Mouse (Mus musculus): ENCODE measurements around the gene Tmem91.
A peak's percentile ranks its signal among the peaks of the same experiment; 100 is the strongest.
"Not testable (repeated sequence)": the region's sequence is repeated elsewhere in the genome, so short reads cannot be mapped to it uniquely, and the experiment has no call there.

Tmem91 gene

GRCm38 (mm10) chr7:25674719-25675300, at the start of gene Tmem91:
TSS of gene Tmem91 (minus strand) at chr7:25675166.
- no peak for DNase-seq (ENCODE audit: low read depth, low spot score)

DNA sequence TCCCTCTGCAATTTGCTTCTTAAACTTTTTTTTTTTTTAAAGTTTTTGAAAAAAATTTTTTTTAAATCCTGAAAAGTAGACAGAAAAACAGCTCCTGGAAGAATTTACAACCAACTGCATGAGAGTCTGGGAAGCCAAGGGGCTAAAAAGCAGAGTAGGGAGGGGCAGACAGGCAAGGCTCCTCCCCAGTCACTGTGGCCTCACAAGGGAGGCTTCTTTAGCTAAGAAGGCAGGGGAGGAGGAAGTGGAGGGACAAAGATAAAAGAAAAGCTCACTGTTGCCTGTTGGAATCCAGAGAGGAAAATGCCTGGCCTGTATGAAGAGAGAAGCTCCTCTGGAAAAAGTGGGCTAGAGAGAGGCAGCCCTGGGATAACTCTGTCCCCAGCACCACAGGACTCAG, 46.8 kb upstream of the Tmem91 start:
- not testable (repeated sequence) for DNase-seq (ENCODE audit: low read depth, low spot score)

- no peak for DNase-seq (ENCODE audit: low read depth, low spot score)
These were observed 45.8 kb upstream of the Tmem91 start for GRCm38 (mm10) chr7:25720760-25721159.

DNA sequence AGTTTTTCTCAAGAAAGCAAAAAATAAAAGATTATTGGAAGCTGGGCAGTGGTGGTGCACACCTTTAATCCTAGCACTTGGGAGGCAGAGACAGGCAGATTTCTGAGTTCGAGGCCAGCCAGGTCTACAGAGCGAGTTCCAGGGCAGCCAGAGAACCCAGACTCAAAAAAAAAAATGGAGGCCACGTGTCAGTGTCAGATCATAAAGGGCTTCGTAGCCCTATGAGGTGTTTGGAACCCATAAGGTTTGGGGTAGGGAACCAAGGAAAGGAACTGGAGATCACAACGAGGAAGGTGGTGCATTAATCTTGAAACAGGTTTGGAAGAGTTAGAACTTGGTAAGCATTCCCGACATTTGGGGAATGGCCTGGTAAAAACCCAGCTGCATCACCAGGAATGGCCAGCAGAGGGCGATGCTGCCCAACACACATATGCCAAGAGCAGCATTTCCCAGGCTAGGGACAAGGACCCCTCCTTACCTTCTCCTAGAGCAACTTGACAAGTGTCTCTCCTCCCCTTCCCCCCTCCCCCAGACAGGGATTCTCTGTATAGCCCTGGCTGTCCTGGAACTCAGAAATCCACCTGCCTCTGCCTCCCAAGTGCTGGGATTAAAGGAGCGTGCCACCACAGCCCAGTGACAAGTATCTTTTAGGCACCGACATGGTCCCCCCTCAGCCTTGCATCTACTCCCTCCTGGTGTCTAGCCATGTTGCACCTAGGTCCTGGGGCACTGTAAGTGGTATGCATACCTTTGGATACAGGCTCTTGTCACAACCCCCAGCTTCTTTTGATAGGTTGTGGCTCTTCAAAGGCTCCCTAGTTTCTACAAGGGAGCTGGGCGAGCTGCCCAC, 45.0 kb upstream of the Tmem91 start:
- no peak for DNase-seq (ENCODE audit: low read depth, low spot score)

- peak; percentile 97 for DNase-seq (ENCODE audit: low read depth, low spot score)
These were observed 43.9 kb upstream of the Tmem91 start, which contains the start of gene Ccdc97 for GRCm38 (mm10) chr7:25718788-25719417. TSS of gene Ccdc97 (minus strand) at chr7:25719088.

DNA sequence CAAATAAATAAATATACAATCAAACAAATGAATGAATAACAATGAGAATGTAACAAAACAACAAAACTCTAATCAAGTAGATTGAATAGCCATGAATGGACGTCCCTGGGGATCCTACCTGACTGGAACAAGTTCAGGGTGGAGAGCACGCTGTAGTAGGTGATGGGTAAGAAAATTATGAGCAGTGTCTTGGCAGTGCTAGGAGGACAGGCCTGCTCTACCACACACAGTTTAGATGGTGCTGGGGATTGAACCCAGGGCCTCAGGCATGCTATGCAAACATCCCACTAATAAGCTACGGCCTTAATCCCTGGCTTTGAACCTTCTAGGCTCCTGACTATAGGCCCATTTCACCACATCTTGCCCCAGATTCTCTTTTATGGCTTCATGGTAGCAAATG, 42.5 kb upstream of the Tmem91 start:
- DNase-seq (ENCODE audit: low read depth, low spot score) = no peak

DNA sequence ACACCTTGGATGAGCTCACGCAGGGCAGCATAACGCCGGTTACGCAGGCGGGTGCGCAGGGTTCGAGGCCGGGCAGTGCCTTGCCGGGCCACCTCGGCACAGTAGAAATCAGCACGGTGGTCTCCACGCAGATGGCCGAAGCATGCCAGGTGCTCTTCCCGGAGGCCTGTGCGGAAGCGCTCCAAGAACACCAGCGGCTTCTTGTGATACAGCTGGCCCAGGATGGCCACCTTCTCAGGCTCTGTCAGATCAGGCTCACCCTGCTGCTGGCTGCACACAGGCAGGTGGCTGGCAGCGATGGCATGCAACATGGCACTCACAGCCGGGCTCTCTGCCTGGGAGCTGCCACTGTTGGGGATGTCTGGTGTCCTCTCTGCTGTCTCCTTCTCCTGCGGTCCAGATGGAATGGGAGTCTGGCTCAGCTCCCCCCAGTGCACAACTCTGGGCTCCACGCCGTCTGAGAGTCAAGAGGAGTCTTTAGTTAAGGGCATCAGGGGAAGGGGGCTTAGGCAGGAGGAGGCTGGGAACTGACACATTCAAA, 40.8 kb upstream of the Tmem91 start:
- no peak for DNase-seq (ENCODE audit: low read depth, low spot score)

GRCm38 (mm10) chr7:25714581-25714980, 39.6 kb upstream of the Tmem91 start:
- no peak for DNase-seq (ENCODE audit: low read depth, low spot score)

DNA sequence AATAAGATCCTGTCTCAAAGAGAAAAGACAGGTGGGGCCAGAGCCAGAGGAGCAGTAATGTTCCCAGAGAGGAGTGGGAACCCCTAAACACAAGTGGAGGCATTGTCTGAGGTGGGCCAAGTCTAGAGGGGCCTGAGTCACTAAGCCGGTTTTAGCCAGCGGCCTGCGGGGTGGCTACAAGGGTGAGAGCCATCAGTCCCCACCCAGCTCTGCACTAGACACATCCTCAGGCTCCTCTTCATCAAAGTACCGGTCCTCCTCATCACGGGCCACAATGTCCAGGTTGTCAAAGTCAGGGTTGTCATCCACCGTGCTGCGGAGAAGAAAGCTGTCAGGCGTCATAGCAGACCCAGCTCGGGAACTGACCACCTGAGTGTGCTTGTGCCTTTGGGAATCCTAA, 37.8 kb upstream of the Tmem91 start:
- no peak for DNase-seq (ENCODE audit: low read depth, low spot score)

GRCm38 (mm10) chr7:25711731-25712197, 36.8 kb upstream of the Tmem91 start:
- DNase-seq (ENCODE audit: low read depth, low spot score) = peak; percentile 58

- DNase-seq (ENCODE audit: low read depth, low spot score) = no peak
These were observed 36.2 kb upstream of the Tmem91 start for GRCm38 (mm10) chr7:25711165-25711564.

GRCm38 (mm10) chr7:25710519-25711130, 35.7 kb upstream of the Tmem91 start:
- DNase-seq (ENCODE audit: low read depth, low spot score) = no peak

DNA sequence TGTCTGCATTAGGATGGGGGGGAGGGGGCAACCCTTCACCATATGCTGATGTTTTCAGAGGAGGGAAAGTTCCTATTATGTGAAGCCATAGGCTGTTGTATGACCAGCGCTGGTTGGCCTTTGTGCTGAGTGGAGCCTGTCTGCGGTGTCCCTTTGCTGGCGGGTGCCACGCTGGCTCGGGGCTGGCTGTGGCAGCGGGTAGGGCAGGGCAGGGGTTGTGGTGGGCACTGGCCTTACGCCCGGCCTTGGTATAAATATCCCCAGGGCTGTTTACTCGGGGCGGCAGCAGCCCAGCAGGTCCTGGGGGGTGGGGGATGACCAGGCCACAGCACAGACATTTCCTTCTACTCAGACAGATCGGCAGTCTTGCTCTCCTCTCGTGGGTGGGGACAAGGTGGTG, 35.0 kb upstream of the Tmem91 start:
- no peak for DNase-seq (ENCODE audit: low read depth, low spot score)

GRCm38 (mm10) chr7:25707581-25708292, 32.8 kb upstream of the Tmem91 start:
- no peak for DNase-seq (ENCODE audit: low read depth, low spot score)

- no peak for DNase-seq (ENCODE audit: low read depth, low spot score)
These were observed 31.7 kb upstream of the Tmem91 start for GRCm38 (mm10) chr7:25706578-25707170.

GRCm38 (mm10) chr7:25705801-25706251, 30.9 kb upstream of the Tmem91 start:
- peak; percentile 58 for DNase-seq (ENCODE audit: low read depth, low spot score)

DNA sequence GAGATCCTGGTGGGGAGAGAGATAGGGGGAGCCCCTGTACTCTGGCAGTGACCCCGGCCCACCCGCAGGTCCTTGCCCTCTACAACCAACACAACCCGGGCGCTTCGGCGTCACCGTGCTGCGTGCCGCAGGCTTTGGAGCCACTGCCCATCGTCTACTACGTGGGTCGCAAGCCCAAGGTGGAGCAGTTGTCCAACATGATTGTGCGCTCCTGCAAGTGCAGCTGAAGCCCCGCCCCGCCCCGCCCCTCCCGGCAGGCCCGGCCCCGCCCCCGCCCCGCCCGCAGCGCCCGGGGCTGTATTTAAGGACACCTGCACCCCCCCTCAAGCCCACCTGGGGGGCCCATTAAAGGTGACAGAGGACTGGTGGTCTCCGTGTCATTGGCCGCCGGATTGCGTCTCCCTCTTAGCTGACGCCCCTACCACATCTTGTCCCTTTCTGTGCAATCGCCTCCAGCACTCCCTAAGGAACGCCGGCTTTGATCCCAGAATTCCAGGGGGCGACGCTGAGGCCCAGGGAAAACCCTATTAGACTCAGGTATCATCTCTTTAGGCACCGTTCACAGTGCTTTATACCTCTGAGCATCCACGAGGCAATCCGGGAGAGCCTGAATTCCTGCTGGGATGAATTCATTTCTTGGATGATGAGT, 29.9 kb upstream of the Tmem91 start:
- DNase-seq (ENCODE audit: low read depth, low spot score) = no peak

DNA sequence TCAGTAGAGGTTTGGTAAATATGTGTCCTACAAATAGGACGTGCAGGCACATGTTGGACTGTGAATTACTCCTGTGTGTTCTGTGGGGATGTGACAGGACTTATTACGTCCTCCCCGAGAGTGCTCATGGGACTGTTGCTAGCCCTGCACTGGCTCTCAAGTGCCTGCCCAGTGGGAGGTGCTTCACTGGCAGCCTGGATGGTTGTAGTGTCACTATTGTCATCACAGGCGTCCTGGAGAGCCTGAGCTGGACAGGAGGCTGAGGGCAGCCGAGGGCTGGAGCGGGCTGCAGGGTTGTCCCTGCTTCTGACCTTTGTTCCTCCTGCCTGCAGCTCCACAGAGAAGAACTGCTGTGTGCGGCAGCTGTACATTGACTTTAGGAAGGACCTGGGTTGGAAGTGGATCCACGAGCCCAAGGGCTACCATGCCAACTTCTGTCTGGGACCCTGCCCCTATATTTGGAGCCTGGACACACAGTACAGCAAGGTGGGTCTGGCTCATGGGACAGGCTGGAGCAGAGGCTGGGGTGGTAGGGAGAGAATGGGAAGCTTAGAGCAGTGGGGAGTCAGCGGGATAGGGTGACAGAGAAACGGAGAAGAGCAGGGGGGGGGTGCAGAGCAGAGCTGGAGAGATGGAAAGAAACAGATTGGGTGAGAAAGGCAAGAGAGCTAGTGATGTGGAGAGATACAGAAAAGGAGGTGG, 29.0 kb upstream of the Tmem91 start:
- DNase-seq (ENCODE audit: low read depth, low spot score) = no peak

DNA sequence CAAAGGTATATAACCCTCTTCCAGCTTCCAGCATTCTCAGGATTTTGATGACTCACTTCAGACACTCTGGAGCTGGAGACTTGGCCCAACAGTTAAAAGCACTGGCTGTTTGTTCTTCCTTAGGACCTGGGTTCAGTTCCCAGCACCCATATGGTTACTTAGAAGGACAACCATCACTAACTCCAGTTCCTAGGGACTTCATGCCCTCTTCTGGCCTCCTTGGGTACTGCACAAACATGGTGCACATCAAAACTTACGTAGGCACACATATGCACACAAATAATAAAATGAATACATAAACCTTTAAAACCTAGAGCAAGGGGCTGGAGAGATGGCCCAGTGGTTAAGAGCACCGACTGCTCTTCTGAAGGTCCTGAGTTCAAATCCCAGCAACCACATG, 27.4 kb upstream of the Tmem91 start:
- DNase-seq (ENCODE audit: low read depth, low spot score) = no peak

- DNase-seq (ENCODE audit: low read depth, low spot score) = no peak
These were observed 25.8 kb upstream of the Tmem91 start for GRCm38 (mm10) chr7:25700732-25701131.

Data from telencephalon, adult 2 months (tissue).